ENCODE assay signal across 8 mouse cellular contexts in the genomic region with DNA sequence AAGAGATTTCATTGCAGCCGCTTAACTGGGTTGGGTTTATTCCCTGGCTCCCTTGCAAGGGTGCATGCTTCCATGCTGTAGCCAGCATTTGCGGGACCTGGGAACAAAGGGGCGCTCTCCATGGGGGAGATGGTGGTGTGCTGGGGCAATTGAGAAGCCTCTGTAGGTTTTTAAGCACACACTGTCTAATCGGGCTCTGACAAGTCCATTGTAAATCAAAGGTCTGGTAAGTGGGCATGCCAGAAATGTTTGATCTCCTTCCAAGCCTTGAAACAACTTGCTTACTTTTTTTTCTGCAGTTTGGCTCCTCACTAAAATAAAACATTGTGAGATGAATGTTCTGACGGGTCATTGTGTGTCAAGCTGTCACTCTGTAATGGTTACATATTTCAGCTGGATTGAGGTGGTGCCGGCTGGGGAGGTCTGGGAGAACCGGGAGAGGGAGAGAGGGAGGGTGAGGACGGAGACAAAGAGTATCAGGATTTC.
DNase-seq lines count a peak whose midpoint lies in the region; ATAC-seq and TF ChIP-seq lines count a peak whose summit lies in the region.

No protein-coding gene starts in this region.

- H3K9me3 ChIP-seq in heart, embryonic 16.5 days (replicated peaks; ENCODE audit: control insufficient read depth, low read length), result no peaks in the 10 kb centered on the region
- no peaks in the 10 kb centered on the region for H3K9me3 ChIP-seq in limb, embryonic 11.5 days (ENCODE audit: control insufficient read depth, low read length)
- H3K9me3 ChIP-seq in neural tube, embryonic 12.5 days, result no peaks in the 10 kb centered on the region

- no peak for TF ChIP-seq CTCF in brain, embryonic 14.5 days (IDR thresholded peaks at IDR 0.05; ENCODE audit: borderline replicate concordance, extremely low read depth, insufficient read depth, insufficient read length)

- ATAC-seq in heart, embryonic 16.5 days (replicated peaks; ENCODE audit: extremely low read depth, insufficient read depth, low FRiP score), result peak; percentile 81
- ATAC-seq in limb, embryonic 11.5 days (ENCODE audit: insufficient number of reproducible peaks, low FRiP score, low TSS enrichment, low read depth), result no peak
- peak; percentile 28; the same call in 1 of the 2 replicates for ATAC-seq in neural tube, embryonic 12.5 days (ENCODE audit: low FRiP score, low read depth)

- no peak for TF ChIP-seq POLR2A in brain, embryonic 14.5 days (IDR thresholded peaks at IDR 0.05; ENCODE audit: borderline replicate concordance, extremely low read depth, insufficient read depth, insufficient read length, poor library complexity, severe bottlenecking)

- H3K4me3 ChIP-seq in heart, embryonic 16.5 days (ENCODE audit: low read length), result no peak overlapping the region
- H3K4me3 ChIP-seq in limb, embryonic 11.5 days (ENCODE audit: low read depth, low read length), result no peak overlapping the region
- H3K4me3 ChIP-seq in neural tube, embryonic 12.5 days, result no peak overlapping the region

- peak overlapping the region; percentile 33 for H3K4me2 ChIP-seq in heart, embryonic 16.5 days (ENCODE audit: low read depth, low read length)
- no peak overlapping the region for H3K4me2 ChIP-seq in limb, embryonic 11.5 days (ENCODE audit: low read depth, severe bottlenecking)
- peak overlapping the region; percentile 24; the same call in 1 of the 2 replicates for H3K4me2 ChIP-seq in neural tube, embryonic 12.5 days (replicated peaks)

- H3K9ac ChIP-seq in heart, embryonic 16.5 days (ENCODE audit: low read length), result no peak overlapping the region
- no peak overlapping the region for H3K9ac ChIP-seq in limb, embryonic 11.5 days (ENCODE audit: low read length)
- no peak overlapping the region for H3K9ac ChIP-seq in neural tube, embryonic 12.5 days

- peak; percentile 92 for DNase-seq in Muller cell, postnatal 12 days (ENCODE audit: inconsistent ontology term)
- peak; percentile 95 for DNase-seq in brain, embryonic 14.5 days (ENCODE audit: low read depth)
- peak; percentile 50 for DNase-seq in limb, embryonic 11.5 days (ENCODE audit: low spot score)
- DNase-seq in right cerebral cortex, postnatal 36 days (ENCODE audit: low spot score in 2 of 2), result no peak
- no peak for DNase-seq in layer of hippocampus, postnatal 25 days (ENCODE audit: extremely low spot score in 1 of 2, low spot score in 1 of 2)
- no peak for DNase-seq in frontal cortex, postnatal 25 days (ENCODE audit: low spot score in 2 of 2)

- peak overlapping the region; percentile 32; the same call in 1 of the 2 replicates for H3K27ac ChIP-seq in heart, embryonic 16.5 days (ENCODE audit: low read length)
- H3K27ac ChIP-seq in limb, embryonic 11.5 days (replicated peaks; ENCODE audit: low read depth, low read length), result no peak overlapping the region
- no peak overlapping the region for H3K27ac ChIP-seq in neural tube, embryonic 12.5 days

- no peaks in the 10 kb centered on the region for H3K27me3 ChIP-seq in heart, embryonic 16.5 days (ENCODE audit: control insufficient read depth, insufficient read depth, low read length)
- no peaks in the 10 kb centered on the region for H3K27me3 ChIP-seq in limb, embryonic 11.5 days (ENCODE audit: control insufficient read depth, insufficient read depth, low read length)
- no peaks in the 10 kb centered on the region for H3K27me3 ChIP-seq in neural tube, embryonic 12.5 days (replicated peaks)

- peaks cover 11% of the 10 kb centered on the region for H3K4me1 ChIP-seq in heart, embryonic 16.5 days (ENCODE audit: control insufficient read depth, insufficient read depth, low read length)
- H3K4me1 ChIP-seq in limb, embryonic 11.5 days (ENCODE audit: control insufficient read depth, insufficient read depth, low read length), result peaks cover 16% of the 10 kb centered on the region
- H3K4me1 ChIP-seq in neural tube, embryonic 12.5 days, result peaks cover 15% of the 10 kb centered on the region

- no peaks in the 10 kb centered on the region for H3K36me3 ChIP-seq in heart, embryonic 16.5 days (ENCODE audit: control insufficient read depth, insufficient read depth)
- no peaks in the 10 kb centered on the region for H3K36me3 ChIP-seq in limb, embryonic 11.5 days (ENCODE audit: control insufficient read depth, insufficient read depth, low read length)
- no peaks in the 10 kb centered on the region for H3K36me3 ChIP-seq in neural tube, embryonic 12.5 days

- 9% methylated on average over 8 of the region's 8 CpGs for WGBS in heart, embryonic 16.5 days
- 6% methylated on average over 8 of the region's 8 CpGs for WGBS in limb, embryonic 11.5 days
- 2% methylated on average over 8 of the region's 8 CpGs for WGBS in neural tube, embryonic 12.5 days

Comparison
In these comparisons a context has a peak if more than half of its experiments do, and no peak if none do; other contexts are left out.
1. DNase-seq: peak in Muller cell, postnatal 12 days (single experiment), brain, embryonic 14.5 days (single experiment) and limb, embryonic 11.5 days (single experiment); none in right cerebral cortex, postnatal 36 days (0 of 2), layer of hippocampus, postnatal 25 days (0 of 2) and frontal cortex, postnatal 25 days (0 of 2).